Mouse (Mus musculus) erythroblast, embryonic 14.5 days (primary cell): ENCODE results near the gene Ccl11.

Experiments
- GATA1 ChIP-seq: IDR thresholded peaks from 2 replicates; pipeline ENCODE4 v1.6.1; 2012; ENCODE audit warnings: low read length, inconsistent platforms, mixed read lengths
- TAL1 ChIP-seq: IDR thresholded peaks from 3 replicates; pipeline ENCODE4 v1.6.1; 2012; ENCODE audit warnings: low read length, inconsistent platforms, mixed read lengths

GRCm38 (mm10) chr11:82035356-82035755 is 22.3 kb upstream of the Ccl11 start, which contains the start of gene Ccl2:
- TF ChIP-seq TAL1 = no peak
- no peak for TF ChIP-seq GATA1
